Mouse (Mus musculus) cerebellum, postnatal 25 days (tissue): ENCODE data around the gene A630095N17Rik.

Experiments
- DNase-seq, 2 experiments: peaks; one replicate each; pipeline ENCODE4 v3.0.0; 2021; ENCODE audit warnings: mixed read lengths in 2 of 2

A630095N17Rik gene

GRCm38 (mm10) chr1:75213096-75213495, 18.8 kb downstream of the A630095N17Rik start:
- DNase-seq = no peak

- peak in 1 of 2 experiments; percentile 30 for DNase-seq
These were observed 19.4 kb downstream of the A630095N17Rik start for GRCm38 (mm10) chr1:75212542-75212941.

- no peak for DNase-seq
These were observed 20.7 kb downstream of the A630095N17Rik start for GRCm38 (mm10) chr1:75211141-75211708.

- peak; percentile 96 to 98 for DNase-seq
These were observed 21.5 kb downstream of the A630095N17Rik start, which contains the start of the genes Glb1l and Stk16 for GRCm38 (mm10) chr1:75210136-75211087. Gene Glb1l (minus strand): TSS chr1:75210813. Gene Stk16 (plus strand): TSS chr1:75210838.

- DNase-seq = no peak
These were observed 22.8 kb downstream of the A630095N17Rik start for GRCm38 (mm10) chr1:75208967-75209678.

GRCm38 (mm10) chr1:75201236-75201635, 30.7 kb downstream of the A630095N17Rik start:
- DNase-seq = no peak

GRCm38 (mm10) chr1:75192452-75192851, 39.5 kb downstream of the A630095N17Rik start:
- DNase-seq = peak in 1 of 2 experiments; percentile 61

- DNase-seq = peak; percentile 93 to 94
These were observed 40.1 kb downstream of the A630095N17Rik start, which contains the start of the genes Ankzf1 and Atg9a for GRCm38 (mm10) chr1:75191622-75192402. Gene Ankzf1 (plus strand): TSS chr1:75192151. Gene Atg9a (minus strand): TSS chr1:75192196.

GRCm38 (mm10) chr1:75191258-75191621, 40.7 kb downstream of the A630095N17Rik start:
- DNase-seq = no peak

GRCm38 (mm10) chr1:75190577-75190976, 41.3 kb downstream of the A630095N17Rik start:
- no peak for DNase-seq

GRCm38 (mm10) chr1:75187914-75188483, 43.9 kb downstream of the A630095N17Rik start:
- no peak for DNase-seq

GRCm38 (mm10) chr1:75187126-75187525, 44.8 kb downstream of the A630095N17Rik start:
- no peak for DNase-seq

GRCm38 (mm10) chr1:75185495-75185894, 46.4 kb downstream of the A630095N17Rik start:
- peak; percentile 49 to 67 for DNase-seq

GRCm38 (mm10) chr1:75182160-75182559, 49.7 kb downstream of the A630095N17Rik start:
- DNase-seq = no peak

GRCm38 (mm10) chr1:75181377-75181870, 50.5 kb downstream of the A630095N17Rik start:
- peak in 1 of 2 experiments; percentile 28 for DNase-seq

GRCm38 (mm10) chr1:75180741-75181140, 51.2 kb downstream of the A630095N17Rik start:
- no peak for DNase-seq

- peak; percentile 86 to 89 for DNase-seq
These were observed 51.8 kb downstream of the A630095N17Rik start, which contains the start of gene Abcb6 for GRCm38 (mm10) chr1:75180105-75180590. Gene Abcb6 (minus strand): TSS chr1:75180392.

- DNase-seq = peak; percentile 61 to 74
These were observed 52.4 kb downstream of the A630095N17Rik start for GRCm38 (mm10) chr1:75179334-75180104.
